Mouse (Mus musculus) cerebellum, adult 8-10 months (tissue): ENCODE measurements at regions not wholly inside any gene's neighbourhood (a gene's known extent, or its start where the extent isn't known, plus 50 kb on each side); places are given as distances from the start of the nearest gene placed in this dataset.
A peak's percentile ranks its signal among the peaks of the same experiment; 100 is the strongest.

ENCODE experiments used
- DNase-seq: peaks from one replicate; pipeline ENCODE4 v3.0.0; 2022

DNA sequence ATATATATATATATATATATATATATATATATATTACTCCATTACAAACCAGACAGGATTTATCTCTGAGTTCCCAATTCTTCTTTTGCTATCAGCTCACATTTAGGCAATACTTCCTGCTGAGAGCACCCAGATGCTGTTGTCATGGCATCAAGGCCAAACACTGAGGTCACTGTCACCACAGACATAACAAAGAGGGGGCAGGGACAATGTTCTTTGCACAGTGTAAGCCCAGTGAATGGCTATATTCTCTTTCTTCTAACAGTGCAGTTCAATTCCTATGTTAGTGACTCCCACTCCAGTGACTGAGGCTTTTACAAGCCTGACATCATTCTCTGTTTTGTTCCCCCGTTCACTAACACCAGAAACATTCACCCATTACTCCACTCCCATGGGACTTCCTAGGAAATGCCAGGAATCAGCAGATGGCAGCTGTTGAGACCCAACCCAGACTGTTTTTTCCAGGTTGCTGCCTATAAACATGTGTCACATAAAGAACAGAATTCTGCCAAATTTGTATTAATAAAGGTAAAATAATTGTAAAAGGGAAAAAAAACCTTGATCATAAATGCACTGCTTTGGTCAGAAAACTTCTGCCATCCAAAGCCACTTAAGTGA is 289.5 kb downstream of the Slc22a22 start:
- no peak for DNase-seq

DNA sequence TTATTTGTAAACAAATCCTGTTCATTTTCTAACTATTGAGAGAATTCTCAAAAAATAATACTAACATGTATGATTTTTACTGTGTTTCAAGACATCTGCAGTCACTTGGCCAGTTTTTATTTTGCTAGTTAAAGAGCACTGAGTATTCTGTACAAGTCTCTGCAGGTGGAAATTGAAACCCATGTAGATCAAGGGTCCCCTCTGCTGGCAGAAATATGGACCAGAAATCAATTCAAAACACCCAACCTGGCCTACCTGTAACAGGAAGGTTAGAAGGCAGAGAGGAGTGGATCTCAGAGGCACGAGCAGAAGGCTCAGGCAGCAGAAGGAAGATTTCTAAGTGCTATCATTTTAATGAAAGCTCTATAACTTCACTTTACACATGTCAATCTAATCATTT is 298.3 kb downstream of the Slc22a22 start:
- no peak for DNase-seq

DNA sequence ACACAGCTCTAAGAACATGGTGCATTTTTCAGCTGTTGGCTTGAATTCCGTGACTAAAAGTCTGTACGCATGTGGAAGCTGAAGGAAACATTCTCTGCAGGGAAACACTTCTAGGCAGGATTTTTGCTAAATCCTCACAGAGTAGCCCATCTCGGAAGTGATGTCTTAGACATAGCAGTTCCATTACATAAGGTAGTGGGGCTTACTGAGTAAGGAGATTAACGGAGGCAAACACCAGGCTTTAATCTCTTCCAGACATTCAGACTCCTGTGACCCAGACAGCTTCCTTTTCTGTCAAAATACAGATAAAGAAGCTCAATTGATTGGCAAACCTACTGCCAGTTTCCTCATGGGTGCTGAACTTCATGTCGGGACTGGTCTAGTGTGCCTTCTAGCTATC is 304.7 kb downstream of the Slc22a22 start:
- DNase-seq = no peak

DNA sequence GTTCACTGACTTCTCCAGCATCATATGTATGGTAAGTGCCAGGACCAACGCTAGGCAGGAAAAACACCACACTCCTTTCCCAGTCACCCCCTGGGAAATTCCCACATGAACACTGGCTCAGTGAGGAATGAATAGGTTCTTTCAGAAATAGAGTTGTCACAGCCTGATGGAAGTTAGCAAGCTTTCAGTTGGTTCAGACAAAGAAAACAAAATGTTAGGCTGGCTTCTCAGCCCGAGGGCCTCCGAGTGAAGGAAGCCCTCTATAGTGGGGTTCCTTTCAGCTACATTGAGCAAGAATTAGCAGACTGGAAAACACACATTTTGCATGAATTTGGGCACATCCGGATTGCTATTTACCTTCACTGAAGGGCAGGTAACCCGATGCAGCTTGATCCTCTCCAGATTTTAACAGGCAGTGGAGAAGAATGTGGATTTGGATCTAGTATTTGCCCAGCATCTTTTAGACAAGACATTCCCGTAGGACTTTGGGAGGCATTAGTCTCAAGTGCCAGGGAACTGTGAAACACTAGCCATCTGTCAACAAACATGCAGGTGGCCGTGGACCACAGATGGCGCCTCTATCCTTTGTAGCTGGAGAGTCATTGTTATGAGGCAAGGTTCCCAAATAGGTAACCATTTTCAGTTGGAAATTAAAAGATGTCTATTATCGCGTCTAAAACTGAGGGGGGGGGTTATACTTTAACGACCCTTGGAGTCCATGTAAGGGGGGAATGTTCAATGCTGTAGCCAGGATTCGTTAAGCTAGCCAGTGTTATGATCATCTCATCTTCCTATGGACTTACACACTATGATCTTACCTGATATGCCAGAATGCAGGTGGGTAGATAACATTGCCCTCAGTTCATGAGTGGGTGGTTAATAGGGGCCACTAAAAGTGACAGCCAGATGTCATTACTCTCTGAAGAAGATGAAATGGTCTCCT is 314.8 kb downstream of the Slc22a22 start:
- DNase-seq = peak; percentile 67

DNA sequence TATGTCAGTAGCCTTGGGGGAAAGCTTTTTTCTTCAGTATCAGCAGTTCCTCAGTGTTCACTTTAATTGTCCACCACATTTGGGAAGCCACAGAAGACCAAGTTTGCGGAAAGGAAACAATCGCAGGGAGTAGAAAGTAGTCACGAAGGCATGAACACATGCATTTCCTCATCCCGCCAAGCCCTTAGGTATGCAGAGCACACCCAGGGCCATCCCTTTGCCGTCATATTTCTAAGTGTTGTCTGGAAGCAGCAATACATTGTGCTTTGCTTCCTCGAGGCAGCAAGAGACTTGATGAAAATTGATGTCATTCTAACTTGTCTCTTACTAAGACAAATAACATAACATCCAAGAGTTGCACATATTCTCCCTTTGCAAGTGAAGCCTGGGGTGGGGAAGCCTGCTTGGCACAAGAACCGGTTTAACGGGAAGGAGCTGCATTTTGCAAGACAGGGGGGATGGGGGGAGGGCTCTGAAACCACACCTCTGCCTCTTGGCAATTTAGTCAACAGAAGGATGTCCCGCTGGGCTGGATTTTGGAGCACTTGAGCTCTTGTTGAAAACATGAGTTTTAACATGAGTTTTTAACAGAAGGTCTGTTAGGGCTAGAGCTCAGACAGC is 337.2 kb downstream of the Slc22a22 start:
- DNase-seq = no peak

DNA sequence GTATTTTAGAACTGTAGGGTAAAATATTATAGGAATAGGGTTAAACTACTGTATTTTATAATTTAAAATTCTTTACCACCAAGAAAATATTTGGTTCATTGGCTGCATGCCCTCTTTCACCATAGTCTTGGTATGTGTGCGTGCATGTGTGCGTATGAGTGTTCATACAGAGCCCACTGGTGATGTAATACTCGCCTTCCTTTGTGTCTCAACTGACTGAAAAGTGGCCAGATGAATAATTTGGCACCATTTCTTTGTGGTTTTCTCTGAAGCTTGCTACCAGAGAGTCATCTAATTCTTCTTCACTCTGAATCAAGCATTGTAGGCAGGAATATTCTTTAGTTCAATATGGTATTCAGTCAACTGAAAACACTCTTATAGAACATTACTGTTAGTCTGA is 372.7 kb downstream of the Slc22a22 start:
- DNase-seq = no peak

DNA sequence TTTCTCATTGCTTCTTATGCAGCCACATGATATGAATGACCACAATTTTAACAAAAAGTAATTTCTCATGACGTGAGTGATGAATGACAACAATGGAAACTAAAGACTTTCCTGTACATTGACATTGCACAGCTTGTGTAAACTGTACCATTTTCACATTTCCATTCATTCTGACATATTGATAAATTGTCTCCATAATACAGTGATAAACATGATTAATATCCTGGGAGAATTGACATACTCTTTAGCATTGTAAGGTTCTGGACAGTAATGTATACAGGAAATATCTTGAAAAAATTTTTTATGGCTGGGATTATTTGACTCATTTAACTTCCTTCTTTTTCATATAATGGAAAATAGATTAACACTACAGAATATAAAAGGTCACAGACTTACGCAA is 380.1 kb downstream of the Slc22a22 start:
- DNase-seq = no peak

DNA sequence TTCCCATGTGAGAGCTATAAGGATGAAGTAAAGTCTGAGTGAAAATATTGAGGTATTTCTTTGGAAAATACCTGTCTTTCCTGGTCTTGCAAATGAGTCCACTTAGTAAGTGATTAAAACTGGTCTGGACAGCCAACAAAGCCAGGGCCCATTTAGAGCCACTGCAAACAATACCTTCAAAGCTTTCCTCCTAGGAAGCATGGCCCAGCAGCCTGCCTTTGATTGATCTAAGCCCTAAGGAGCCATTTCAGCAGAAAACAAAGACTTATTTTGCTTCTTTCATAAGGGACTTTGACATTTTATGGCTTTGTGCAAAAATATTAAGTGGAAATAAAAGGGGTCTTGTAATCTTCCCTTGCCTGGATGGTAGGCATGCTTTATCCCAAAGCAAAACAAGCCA is 397.6 kb downstream of the Slc22a22 start:
- no peak for DNase-seq

DNA sequence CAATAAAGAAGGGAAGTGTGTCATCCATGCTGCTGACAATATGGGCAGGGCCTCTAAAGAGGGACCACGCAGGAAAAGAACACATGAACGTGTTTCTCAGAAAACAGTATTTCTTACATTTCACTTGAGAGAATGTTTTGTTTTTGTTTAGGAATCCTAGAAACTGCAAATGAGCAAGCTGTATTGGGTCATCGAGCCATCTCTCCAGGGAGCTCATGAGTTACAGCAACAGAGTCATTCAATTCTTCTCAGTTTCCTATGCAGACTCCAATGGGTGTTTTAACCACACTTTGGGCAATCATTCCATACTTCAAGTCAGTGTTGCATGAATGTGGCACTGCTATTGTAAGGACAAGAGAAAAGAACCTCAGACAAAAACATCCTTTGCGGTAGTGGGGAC is 403.6 kb downstream of the Slc22a22 start:
- DNase-seq = no peak

DNA sequence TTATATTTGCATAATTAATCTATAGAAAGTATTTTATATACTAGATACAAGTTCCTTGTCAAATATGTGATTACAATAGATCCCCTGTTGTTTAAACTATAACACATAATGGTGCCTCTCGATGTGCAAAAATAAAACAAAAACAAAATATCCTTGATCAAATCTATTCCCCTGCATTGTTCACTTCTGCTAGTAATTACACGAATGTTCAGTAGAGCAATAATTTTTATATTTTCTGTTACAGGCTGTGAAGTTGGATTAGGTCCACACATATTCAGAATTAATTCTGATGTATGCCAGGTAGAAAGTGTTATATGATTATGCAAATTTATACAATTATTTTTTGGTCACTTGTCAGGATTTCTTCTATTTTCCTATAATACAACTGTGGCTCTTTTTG is 415.9 kb downstream of the Slc22a22 start:
- DNase-seq = no peak

DNA sequence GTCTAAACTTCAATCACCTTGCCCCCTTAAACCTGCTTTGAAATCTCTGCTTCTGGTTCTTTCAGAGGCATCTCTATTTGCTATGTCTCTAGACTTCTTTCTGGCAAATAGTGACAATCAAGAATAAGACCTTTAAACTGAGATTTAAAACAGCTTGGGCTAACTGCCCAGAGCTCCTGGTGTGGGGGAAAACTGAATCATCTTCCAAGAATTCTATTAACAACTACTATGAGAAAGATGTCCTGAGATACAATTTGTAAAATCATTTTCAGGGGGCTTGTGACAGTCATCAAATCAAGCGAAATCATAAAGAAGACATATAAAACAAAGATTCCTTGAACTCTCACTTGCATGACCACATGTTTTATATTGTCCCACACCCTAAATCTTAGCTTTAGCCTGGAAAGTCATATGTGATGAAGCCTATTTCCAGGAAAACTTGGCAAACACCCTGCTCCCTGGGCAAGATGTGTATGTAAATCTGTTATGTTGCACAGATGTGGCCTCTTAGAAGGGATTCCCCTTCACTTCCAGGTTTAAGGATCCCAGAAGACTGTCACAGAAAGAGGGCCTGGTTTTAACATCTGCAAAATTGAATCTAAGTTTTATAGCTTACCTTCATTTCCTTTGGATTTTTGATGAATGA is 417.8 kb downstream of the Slc22a22 start:
- DNase-seq = no peak

DNA sequence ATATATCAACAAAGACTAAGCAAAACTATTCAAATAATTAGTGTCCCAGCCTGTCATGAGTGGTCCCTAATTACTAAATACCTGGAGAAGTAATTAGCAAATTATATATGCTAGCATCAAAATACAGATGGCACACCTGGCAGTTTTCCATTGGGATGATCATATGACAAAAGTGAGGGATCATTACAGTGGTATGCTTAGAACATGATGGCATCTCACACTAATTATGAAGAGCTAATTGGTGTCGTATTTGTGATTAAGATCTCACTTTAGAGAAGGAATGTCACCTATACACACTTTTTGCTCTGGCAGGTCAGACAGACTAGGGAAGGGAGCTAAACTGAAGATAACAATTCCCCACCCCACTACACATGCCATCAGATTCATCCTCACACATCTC is 425.1 kb downstream of the Slc22a22 start:
- no peak for DNase-seq

DNA sequence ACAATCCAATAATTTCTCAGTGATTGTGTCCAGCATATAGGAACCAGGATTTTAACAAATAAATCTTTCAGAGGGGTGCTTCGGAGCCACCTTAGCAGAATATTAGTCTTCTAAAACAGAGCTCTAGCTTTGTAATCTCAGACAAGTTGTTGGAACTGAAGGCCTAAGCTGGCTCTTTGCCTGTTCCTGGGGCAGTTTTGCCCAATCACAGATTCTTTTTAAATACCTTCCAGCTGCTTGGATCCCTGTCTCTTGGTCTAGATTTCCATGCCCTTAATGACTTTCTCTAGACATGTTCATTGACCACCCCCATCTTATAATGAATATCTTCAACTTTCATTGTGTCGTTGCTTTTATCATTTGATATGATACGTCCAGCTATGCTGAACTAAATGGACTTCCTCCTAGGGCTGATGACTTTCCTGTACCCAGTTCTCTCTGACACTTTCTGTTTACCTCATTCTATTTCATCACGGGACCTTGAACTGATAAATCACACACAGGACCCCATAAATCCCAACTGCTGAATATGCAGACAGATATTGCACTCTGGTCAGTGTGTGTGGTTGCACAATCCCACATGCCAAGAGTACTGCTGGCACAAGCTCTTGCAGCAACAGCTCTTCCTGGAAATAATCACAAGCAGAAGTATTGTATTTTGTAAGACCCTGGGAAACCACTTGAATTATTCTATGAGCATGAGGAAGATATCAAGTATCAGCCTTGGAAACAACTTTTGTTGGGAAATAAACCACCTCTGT is 440.4 kb downstream of the Slc22a22 start:
- DNase-seq = no peak

DNA sequence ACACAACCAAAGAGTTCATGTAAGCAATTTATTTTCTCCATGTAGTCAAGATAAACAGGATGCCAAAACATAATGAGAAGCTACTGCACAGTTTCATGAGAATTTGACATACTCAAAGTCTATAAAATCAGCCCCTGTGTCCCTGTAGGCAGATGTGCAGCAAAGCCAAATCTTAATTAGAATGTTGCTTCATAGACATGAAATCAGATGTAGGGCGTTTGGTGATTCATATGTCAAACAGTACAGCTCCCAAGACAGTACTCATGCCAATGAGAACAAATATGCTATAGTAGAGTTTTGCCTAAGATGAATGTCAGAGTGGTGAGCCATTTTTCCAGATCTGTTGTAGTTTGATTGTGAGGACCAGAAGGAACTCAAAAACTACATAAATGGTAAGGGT is 444.4 kb downstream of the Slc22a22 start:
- DNase-seq = no peak
